Mouse (Mus musculus) C2C12 (cell line): ENCODE data around the gene Lgr6. TPM values are rescaled to one million over a fixed set of nuclear protein-coding genes. Genes with fewer than 3 reads are reported as not detected.

ENCODE experiments used
- H3K27me3 ChIP-seq: one replicate; pipeline ENCODE4 v1.6.1; 2011; ENCODE audit not compliant: control insufficient read depth, insufficient read depth, insufficient read length
- H3K36me3 ChIP-seq: one replicate; pipeline ENCODE4 v1.6.1; 2011; ENCODE audit not compliant: control insufficient read depth, insufficient read depth
- H3K4me3 ChIP-seq: one replicate; pipeline ENCODE4 v1.5.1; 2011; ENCODE audit warnings: mild to moderate bottlenecking, control low read depth; ENCODE audit not compliant: poor library complexity, insufficient read depth, severe bottlenecking
- H3K79me2 ChIP-seq: one replicate; pipeline ENCODE4 v1.6.1; 2011; ENCODE audit not compliant: control insufficient read depth, insufficient read depth
- H3K79me3 ChIP-seq: one replicate; pipeline ENCODE4 v1.6.1; 2011; ENCODE audit warnings: low read depth, control low read depth
- H3ac ChIP-seq: one replicate; pipeline ENCODE3; 2011; ENCODE audit warnings: low read depth; ENCODE audit not compliant: control insufficient read depth, insufficient read length
- CEBPB ChIP-seq: IDR thresholded peaks from one replicate; pipeline ENCODE4 v1.6.1; 2011; ENCODE audit warnings: low read depth, mild to moderate bottlenecking, control low read depth, moderate library complexity
- CTCF ChIP-seq: IDR thresholded peaks from one replicate; pipeline ENCODE4 v1.5.1; 2011; ENCODE audit not compliant: control insufficient read depth, insufficient read depth, insufficient read length
- FOSL1 ChIP-seq: IDR thresholded peaks from one replicate; pipeline ENCODE4 v1.8.0; 2011; ENCODE audit warnings: mild to moderate bottlenecking, low read length; ENCODE audit not compliant: poor library complexity, insufficient read depth, severe bottlenecking
- MAX ChIP-seq: IDR thresholded peaks from one replicate; pipeline ENCODE4 v1.6.1; 2011; ENCODE audit warnings: mild to moderate bottlenecking, control low read depth
- MYOD1 ChIP-seq: IDR thresholded peaks from one replicate; pipeline ENCODE4 v1.6.1; 2011; ENCODE audit warnings: low read depth; ENCODE audit not compliant: control insufficient read depth, insufficient read length
- MYOG ChIP-seq: IDR thresholded peaks from one replicate; pipeline ENCODE4 v1.6.1; 2011; ENCODE audit not compliant: control insufficient read depth, insufficient read length; ENCODE audit errors: extremely low read depth
- USF1 ChIP-seq: IDR thresholded peaks from one replicate; pipeline ENCODE4 v1.6.1; 2011; ENCODE audit warnings: low read depth, mild to moderate bottlenecking, control low read depth, moderate library complexity
- polyA plus RNA-seq: library from polyadenylated mRNA; unstranded; fragments of >200 nt; fragmentation: generic; extraction: Trizol; gene quantifications from one replicate; pipeline ENCODE4 v1.2.1, GENCODE M21; 2012; ENCODE audit warnings: missing spikeins

Gene Lgr6
- polyA plus RNA-seq, 1 experiment: 32.9 TPM

- Histone ChIP-seq H3K36me3 (no peaks in the 10 kb centered on the region), H3ac (no peak overlapping the region), H3K4me3 (no peak overlapping the region), H3K27me3 (no peaks in the 10 kb centered on the region), H3K79me2 (peaks cover 42% of the 10 kb centered on the region), H3K79me3 (peaks cover 4% of the 10 kb centered on the region)
- peak; percentile 93 for TF ChIP-seq MYOD1
- TF ChIP-seq MYOG: no peak
- TF ChIP-seq CEBPB: peak; percentile 68
- TF ChIP-seq FOSL1: no peak
- TF ChIP-seq MAX: no peak
- no peak for TF ChIP-seq CTCF
- TF ChIP-seq USF1: peak; percentile 19
Observed at GRCm38 (mm10) chr1:135090914-135091313, 14.2 kb downstream of the Lgr6 start.

GRCm38 (mm10) chr1:135089626-135090025 is 15.4 kb downstream of the Lgr6 start:
- no peak overlapping the region for H3ac ChIP-seq
- H3K27me3 ChIP-seq: no peaks in the 10 kb centered on the region
- no peak for TF ChIP-seq MAX
- peak; percentile 20 for TF ChIP-seq MYOD1

GRCm38 (mm10) chr1:135087414-135087813 is 17.7 kb downstream of the Lgr6 start:
- TF ChIP-seq CTCF (no peak), FOSL1 (no peak), MYOG (no peak), USF1 (no peak), MAX (no peak), CEBPB (no peak), MYOD1 (no peak)
- Histone ChIP-seq H3K27me3 (no peaks in the 10 kb centered on the region), H3K79me2 (peaks cover 41% of the 10 kb centered on the region), H3ac (no peak overlapping the region), H3K4me3 (no peak overlapping the region), H3K36me3 (no peaks in the 10 kb centered on the region), H3K79me3 (peaks cover 3% of the 10 kb centered on the region)

More at GRCm38 (mm10) chr1:135089626-135090025, 15.4 kb downstream of the Lgr6 start:
- Histone ChIP-seq H3K36me3 (no peaks in the 10 kb centered on the region), H3K79me2 (peaks cover 42% of the 10 kb centered on the region), H3K4me3 (no peak overlapping the region), H3K79me3 (peaks cover 4% of the 10 kb centered on the region)

- TF ChIP-seq USF1 (no peak), MAX (no peak), FOSL1 (no peak), MYOG (no peak), CEBPB (no peak), MYOD1 (no peak), CTCF (no peak)
- no peak overlapping the region for H3ac ChIP-seq
- H3K27me3 ChIP-seq: no peaks in the 10 kb centered on the region
- no peak overlapping the region for H3K4me3 ChIP-seq
- H3K79me2 ChIP-seq: peaks cover 42% of the 10 kb centered on the region
- peaks cover 3% of the 10 kb centered on the region for H3K79me3 ChIP-seq
- no peaks in the 10 kb centered on the region for H3K36me3 ChIP-seq
Observed at GRCm38 (mm10) chr1:135086015-135086414, 19.1 kb downstream of the Lgr6 start.

GRCm38 (mm10) chr1:135085296-135085871 is 19.7 kb downstream of the Lgr6 start:
- no peak overlapping the region for H3K4me3 ChIP-seq
- no peaks in the 10 kb centered on the region for H3K27me3 ChIP-seq
- peaks cover 5% of the 10 kb centered on the region for H3K79me3 ChIP-seq
- H3ac ChIP-seq: no peak overlapping the region
- no peaks in the 10 kb centered on the region for H3K36me3 ChIP-seq
- peaks cover 49% of the 10 kb centered on the region for H3K79me2 ChIP-seq
- TF ChIP-seq CEBPB: no peak
- no peak for TF ChIP-seq CTCF
- no peak for TF ChIP-seq FOSL1
- TF ChIP-seq MYOG: no peak
- no peak for TF ChIP-seq MYOD1
- no peak for TF ChIP-seq USF1

GRCm38 (mm10) chr1:135083465-135083864 is 21.6 kb downstream of the Lgr6 start:
- Histone ChIP-seq H3ac (no peak overlapping the region), H3K36me3 (no peaks in the 10 kb centered on the region), H3K4me3 (no peak overlapping the region), H3K79me3 (peaks cover 5% of the 10 kb centered on the region), H3K27me3 (no peaks in the 10 kb centered on the region), H3K79me2 (peaks cover 44% of the 10 kb centered on the region)
- TF ChIP-seq MAX: peak; percentile 71
- TF ChIP-seq FOSL1: peak; percentile 35
- peak; percentile 92 for TF ChIP-seq USF1
- TF ChIP-seq MYOG: no peak
- TF ChIP-seq CTCF: no peak
- TF ChIP-seq CEBPB: no peak
- TF ChIP-seq MYOD1: peak; percentile 9
